Mouse (Mus musculus): Measurements from ENCODE around the gene D7Ertd443e. TPM values are rescaled to one million over a fixed set of nuclear protein-coding genes. Genes with fewer than 3 reads are reported as not detected.

D7Ertd443e gene
- polyA plus RNA-seq, 1 experiment from 2014 or later, result 0.72 TPM

DNA sequence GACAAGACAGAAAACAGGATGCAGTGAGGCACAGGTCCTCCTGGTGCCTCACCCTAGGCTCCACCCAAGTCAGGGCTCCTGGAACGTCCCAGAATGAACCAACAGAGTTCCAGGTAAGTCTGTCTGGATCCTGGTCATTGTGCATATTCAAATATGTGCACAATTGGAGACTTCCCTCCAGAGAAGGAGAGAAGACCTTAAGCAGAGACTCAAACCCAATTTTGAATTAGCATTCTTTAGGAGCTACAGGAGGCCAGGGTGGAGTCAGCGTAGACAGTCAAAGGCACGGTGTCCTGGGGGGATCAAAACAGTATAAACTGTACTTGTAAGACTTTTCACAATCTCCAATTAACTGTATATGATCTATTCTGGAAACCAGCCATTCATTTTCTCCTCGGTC, 113.0 kb downstream of the D7Ertd443e start:
- H3K27ac ChIP-seq (replicated peaks; ENCODE audit: low read depth, low read length), result no peak overlapping the region
- no peak overlapping the region for H3K4me3 ChIP-seq (ENCODE audit: low read depth, low read length)
- H3K4me2 ChIP-seq (ENCODE audit: low read depth, low read length), result no peak overlapping the region
- no peaks in the 10 kb centered on the region for H3K27me3 ChIP-seq (replicated peaks; ENCODE audit: control insufficient read depth, insufficient read depth, low read length)
- DNase-seq (ENCODE audit: low spot score), result no peak
- H3K36me3 ChIP-seq (ENCODE audit: control insufficient read depth, insufficient read depth, low read length), result no peaks in the 10 kb centered on the region
- no peak overlapping the region for H3K9ac ChIP-seq (ENCODE audit: low read depth, low read length)
- WGBS, result 81% methylated on average over 4 of the region's 4 CpGs
- no peaks in the 10 kb centered on the region for H3K4me1 ChIP-seq (ENCODE audit: control insufficient read depth, insufficient read depth, low read length)
- H3K9me3 ChIP-seq (ENCODE audit: control insufficient read depth, low read length), result no peaks in the 10 kb centered on the region
- ATAC-seq (ENCODE audit: low read depth), result no peak

DNA sequence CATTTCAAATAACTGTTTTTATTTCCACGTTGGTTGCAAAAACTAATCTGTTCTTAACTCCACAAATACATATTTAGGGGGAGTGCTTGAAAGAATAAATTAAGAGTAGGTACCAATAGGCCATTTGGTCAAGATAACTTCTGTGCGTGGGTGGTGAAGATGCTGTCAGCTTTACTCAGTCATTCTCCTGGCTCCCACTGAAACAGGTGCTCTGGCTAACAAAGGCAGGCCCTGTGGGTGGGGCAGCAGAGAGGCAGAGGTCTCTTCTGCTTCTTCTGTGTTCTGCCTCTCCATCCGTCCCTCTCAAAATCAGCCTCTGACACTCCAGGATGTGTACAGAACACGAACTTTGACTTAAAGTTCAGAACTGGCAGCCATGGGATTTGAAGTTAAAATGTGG, 119.7 kb downstream of the D7Ertd443e start:
- H3K9ac ChIP-seq (ENCODE audit: low read depth, low read length), result no peak overlapping the region
- no peak overlapping the region for H3K27ac ChIP-seq (replicated peaks; ENCODE audit: low read depth, low read length)
- H3K4me3 ChIP-seq (ENCODE audit: low read depth, low read length), result no peak overlapping the region
- WGBS, result 83% methylated on average over 4 of the region's 4 CpGs
- ATAC-seq (ENCODE audit: low read depth) (no peak), DNase-seq (ENCODE audit: low spot score) (no peak)
- no peaks in the 10 kb centered on the region for H3K27me3 ChIP-seq (replicated peaks; ENCODE audit: control insufficient read depth, insufficient read depth, low read length)
- H3K36me3 ChIP-seq (ENCODE audit: control insufficient read depth, insufficient read depth, low read length), result no peaks in the 10 kb centered on the region
- H3K4me1 ChIP-seq (ENCODE audit: control insufficient read depth, insufficient read depth, low read length), result peaks cover 4% of the 10 kb centered on the region
- H3K4me2 ChIP-seq (ENCODE audit: low read depth, low read length), result no peak overlapping the region
- no peaks in the 10 kb centered on the region for H3K9me3 ChIP-seq (ENCODE audit: control insufficient read depth, low read length)

DNA sequence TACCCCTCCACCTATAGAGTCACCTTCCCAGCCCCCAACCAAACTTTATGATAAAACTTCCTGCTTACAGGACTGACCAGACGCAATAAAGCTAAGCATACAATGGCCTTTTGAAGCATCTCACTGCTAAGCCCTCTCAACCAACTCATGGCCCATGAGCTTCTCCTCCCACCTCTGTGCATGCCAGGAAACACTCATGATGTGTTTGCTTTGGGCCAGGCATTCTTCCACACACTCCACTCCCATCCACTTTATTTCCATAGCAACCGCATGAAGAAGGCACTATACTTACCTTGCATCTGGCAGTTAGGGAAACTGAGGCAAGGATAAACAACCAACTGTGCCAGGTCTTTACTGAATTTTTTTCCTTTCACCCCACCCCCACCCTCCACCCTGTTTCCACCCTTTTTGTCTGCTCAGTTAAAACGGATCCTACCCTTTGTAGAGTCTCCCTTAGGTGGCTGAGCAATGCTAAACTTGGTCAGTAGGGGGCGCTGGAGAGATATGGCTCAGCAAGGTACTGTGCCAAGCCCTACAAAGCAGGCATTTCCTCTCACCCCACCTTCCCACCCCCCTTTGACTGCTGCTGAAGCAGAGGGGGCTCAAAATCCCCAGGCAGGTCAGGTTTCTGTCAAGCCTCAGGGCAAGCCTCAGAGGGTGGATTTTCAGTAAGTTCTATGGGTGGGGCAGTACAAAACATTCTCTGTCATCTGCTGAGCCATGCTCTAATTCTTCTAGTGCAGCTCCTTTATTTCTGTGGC, 122.1 kb downstream of the D7Ertd443e start:
- DNase-seq (ENCODE audit: low spot score), result peak; percentile 75
- peaks cover 4% of the 10 kb centered on the region for H3K4me1 ChIP-seq (ENCODE audit: control insufficient read depth, insufficient read depth, low read length)
- H3K4me3 ChIP-seq (ENCODE audit: low read depth, low read length), result no peak overlapping the region
- no peak overlapping the region for H3K27ac ChIP-seq (replicated peaks; ENCODE audit: low read depth, low read length)
- 50% methylated on average over 4 of the region's 4 CpGs for WGBS
- no peaks in the 10 kb centered on the region for H3K36me3 ChIP-seq (ENCODE audit: control insufficient read depth, insufficient read depth, low read length)
- ATAC-seq (ENCODE audit: low read depth), result peak; percentile 78; the same call in 1 of the 2 replicates
- no peak overlapping the region for H3K9ac ChIP-seq (ENCODE audit: low read depth, low read length)
- H3K4me2 ChIP-seq (ENCODE audit: low read depth, low read length), result no peak overlapping the region
- no peaks in the 10 kb centered on the region for H3K27me3 ChIP-seq (replicated peaks; ENCODE audit: control insufficient read depth, insufficient read depth, low read length)
- no peaks in the 10 kb centered on the region for H3K9me3 ChIP-seq (ENCODE audit: control insufficient read depth, low read length)

DNA sequence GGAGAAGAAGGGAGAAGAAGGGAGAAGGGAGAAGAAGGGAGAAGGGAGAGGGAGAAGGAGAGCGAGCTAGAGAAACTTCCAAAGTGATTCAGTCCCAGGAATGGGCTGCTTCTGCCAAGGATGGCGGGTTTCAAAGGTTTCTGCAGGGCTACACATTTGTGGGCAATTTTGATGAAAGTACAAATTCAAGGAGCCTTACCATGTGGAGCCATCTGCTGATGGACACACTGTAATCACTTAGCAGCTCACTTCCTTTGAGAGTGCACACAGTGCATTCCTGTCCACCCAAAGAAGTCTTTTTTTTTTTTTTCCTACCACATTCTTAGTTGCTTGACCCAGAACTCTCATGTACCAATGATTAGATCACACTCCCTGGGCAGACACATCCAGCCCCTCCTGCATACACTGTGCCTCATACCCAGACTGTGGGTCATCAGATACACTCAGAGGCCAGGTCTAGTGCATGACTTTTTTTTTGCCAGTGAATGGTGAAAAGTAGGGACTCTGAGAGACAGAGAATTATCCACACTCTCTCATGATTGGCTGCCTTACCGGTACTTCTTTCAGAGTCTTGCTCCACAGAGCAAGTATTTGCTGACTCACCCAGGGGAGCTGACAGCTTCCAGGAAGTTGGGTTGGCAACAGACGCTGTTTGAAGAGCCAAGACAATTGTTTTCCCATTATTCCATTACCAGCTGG, 124.3 kb downstream of the D7Ertd443e start:
- Histone ChIP-seq H3K36me3 (ENCODE audit: control insufficient read depth, insufficient read depth, low read length) (no peaks in the 10 kb centered on the region), H3K9ac (ENCODE audit: low read depth, low read length) (no peak overlapping the region), H3K9me3 (ENCODE audit: control insufficient read depth, low read length) (no peaks in the 10 kb centered on the region), H3K4me3 (ENCODE audit: low read depth, low read length) (no peak overlapping the region), H3K27me3 (replicated peaks; ENCODE audit: control insufficient read depth, insufficient read depth, low read length) (no peaks in the 10 kb centered on the region), H3K4me2 (ENCODE audit: low read depth, low read length) (no peak overlapping the region), H3K4me1 (ENCODE audit: control insufficient read depth, insufficient read depth, low read length) (peaks cover 4% of the 10 kb centered on the region), H3K27ac (replicated peaks; ENCODE audit: low read depth, low read length) (no peak overlapping the region)
- 45% methylated on average over 4 of the region's 4 CpGs for WGBS
- peak; percentile 82 for DNase-seq (ENCODE audit: low spot score)
- ATAC-seq (ENCODE audit: low read depth), result 0 out of 2 replicates have a peak, but pooled peaks have one; percentile 53

DNA sequence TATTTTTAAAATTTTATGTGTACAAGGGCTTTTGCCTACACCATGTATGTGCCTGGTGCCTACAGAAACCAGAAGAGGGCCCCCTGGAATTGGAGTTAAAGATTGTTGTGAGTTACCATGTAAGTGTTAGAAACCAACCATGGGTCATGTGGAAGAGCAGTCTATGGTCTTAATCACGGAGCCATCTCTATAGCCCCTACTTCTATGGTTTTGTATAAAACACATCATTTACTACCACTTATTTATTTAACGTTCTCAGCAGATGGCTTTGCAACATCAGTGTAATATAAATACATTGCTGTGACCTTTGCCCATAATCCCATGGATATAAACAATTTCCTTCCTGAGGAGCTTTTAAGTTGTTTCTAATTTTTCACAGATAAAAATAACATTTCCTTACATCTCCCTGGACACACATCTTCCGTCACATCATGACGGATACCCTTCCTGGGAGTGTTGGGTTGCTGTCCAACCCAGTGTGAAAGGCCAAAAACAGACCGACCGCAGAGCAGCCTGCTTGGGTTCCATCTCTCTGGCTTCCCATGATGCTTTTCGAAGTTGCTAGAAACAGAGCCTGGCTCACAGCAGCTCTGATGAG, 135.1 kb downstream of the D7Ertd443e start:
- ATAC-seq (ENCODE audit: low read depth), result no peak
- H3K9me3 ChIP-seq (ENCODE audit: control insufficient read depth, low read length), result no peaks in the 10 kb centered on the region
- H3K4me2 ChIP-seq (ENCODE audit: low read depth, low read length), result no peak overlapping the region
- no peaks in the 10 kb centered on the region for H3K36me3 ChIP-seq (ENCODE audit: control insufficient read depth, insufficient read depth, low read length)
- no peak for DNase-seq (ENCODE audit: low spot score)
- 71% methylated on average over 7 of the region's 7 CpGs for whole genome bisulfite sequencing
- no peak overlapping the region for H3K27ac ChIP-seq (replicated peaks; ENCODE audit: low read depth, low read length)
- H3K4me1 ChIP-seq (ENCODE audit: control insufficient read depth, insufficient read depth, low read length), result 0 out of 2 replicates have a peak, but pooled peaks cover 5% of the 10 kb centered on the region
- H3K9ac ChIP-seq (ENCODE audit: low read depth, low read length), result no peak overlapping the region
- H3K27me3 ChIP-seq (replicated peaks; ENCODE audit: control insufficient read depth, insufficient read depth, low read length), result no peaks in the 10 kb centered on the region
- H3K4me3 ChIP-seq (ENCODE audit: low read depth, low read length), result no peak overlapping the region

DNA sequence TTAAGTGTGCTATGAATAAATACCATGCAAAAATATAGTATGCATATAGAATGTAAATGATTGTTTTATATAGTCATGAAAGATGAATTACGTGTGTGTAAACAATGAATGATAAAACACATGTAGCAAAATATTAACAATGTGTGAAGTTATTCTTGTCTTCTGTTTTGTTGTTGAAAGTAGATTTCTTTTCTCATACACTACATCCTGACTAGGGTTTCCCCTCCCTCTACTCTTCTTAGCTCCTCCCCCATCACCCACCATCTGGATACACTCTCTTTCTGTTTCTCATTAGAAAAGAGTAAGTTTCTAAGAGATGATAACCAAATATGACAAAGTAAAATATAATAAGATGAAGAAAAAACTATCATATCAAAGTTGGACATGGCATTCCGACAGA, 137.4 kb downstream of the D7Ertd443e start:
- no peaks in the 10 kb centered on the region for H3K36me3 ChIP-seq (ENCODE audit: control insufficient read depth, insufficient read depth, low read length)
- 0 out of 2 replicates have a peak, but pooled peaks cover 5% of the 10 kb centered on the region for H3K4me1 ChIP-seq (ENCODE audit: control insufficient read depth, insufficient read depth, low read length)
- no peak overlapping the region for H3K9ac ChIP-seq (ENCODE audit: low read depth, low read length)
- no peak overlapping the region for H3K4me2 ChIP-seq (ENCODE audit: low read depth, low read length)
- H3K27ac ChIP-seq (replicated peaks; ENCODE audit: low read depth, low read length), result no peak overlapping the region
- H3K4me3 ChIP-seq (ENCODE audit: low read depth, low read length), result no peak overlapping the region
- DNase-seq (ENCODE audit: low spot score) (no peak), ATAC-seq (ENCODE audit: low read depth) (no peak)
- H3K27me3 ChIP-seq (replicated peaks; ENCODE audit: control insufficient read depth, insufficient read depth, low read length), result no peaks in the 10 kb centered on the region
- H3K9me3 ChIP-seq (ENCODE audit: control insufficient read depth, low read length), result no peaks in the 10 kb centered on the region
- 84% methylated on average over 2 of the region's 2 CpGs for WGBS

DNA sequence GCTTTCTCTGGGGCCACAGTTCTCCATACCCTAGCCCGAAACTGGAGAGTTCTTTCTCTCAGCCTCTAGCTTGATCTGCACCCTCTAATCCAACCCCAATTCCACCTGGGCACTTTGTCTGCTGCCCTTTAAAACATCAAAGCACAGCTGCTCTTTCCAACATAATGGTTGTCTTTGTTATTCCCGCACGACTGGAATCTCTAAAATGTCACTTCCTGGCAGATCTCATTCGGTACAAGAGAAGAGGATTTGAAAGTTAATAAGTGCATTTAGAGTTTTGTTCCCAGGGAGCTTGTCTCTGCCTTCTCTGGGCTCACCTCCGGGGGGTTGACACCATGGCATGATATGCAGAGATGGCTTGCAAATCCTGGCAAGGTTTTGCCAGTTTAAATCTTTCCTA, 138.8 kb downstream of the D7Ertd443e start:
- Histone ChIP-seq H3K27ac (replicated peaks; ENCODE audit: low read depth, low read length) (no peak overlapping the region), H3K9me3 (ENCODE audit: control insufficient read depth, low read length) (no peaks in the 10 kb centered on the region), H3K4me2 (ENCODE audit: low read depth, low read length) (no peak overlapping the region), H3K4me3 (ENCODE audit: low read depth, low read length) (no peak overlapping the region), H3K27me3 (replicated peaks; ENCODE audit: control insufficient read depth, insufficient read depth, low read length) (no peaks in the 10 kb centered on the region), H3K4me1 (ENCODE audit: control insufficient read depth, insufficient read depth, low read length) (0 out of 2 replicates have a peak, but pooled peaks cover 5% of the 10 kb centered on the region), H3K9ac (ENCODE audit: low read depth, low read length) (no peak overlapping the region), H3K36me3 (ENCODE audit: control insufficient read depth, insufficient read depth, low read length) (no peaks in the 10 kb centered on the region)
- ATAC-seq (ENCODE audit: low read depth), result no peak
- peak; percentile 48 for DNase-seq (ENCODE audit: low spot score)
- WGBS, result 18% methylated on average over 5 of the region's 5 CpGs

DNA sequence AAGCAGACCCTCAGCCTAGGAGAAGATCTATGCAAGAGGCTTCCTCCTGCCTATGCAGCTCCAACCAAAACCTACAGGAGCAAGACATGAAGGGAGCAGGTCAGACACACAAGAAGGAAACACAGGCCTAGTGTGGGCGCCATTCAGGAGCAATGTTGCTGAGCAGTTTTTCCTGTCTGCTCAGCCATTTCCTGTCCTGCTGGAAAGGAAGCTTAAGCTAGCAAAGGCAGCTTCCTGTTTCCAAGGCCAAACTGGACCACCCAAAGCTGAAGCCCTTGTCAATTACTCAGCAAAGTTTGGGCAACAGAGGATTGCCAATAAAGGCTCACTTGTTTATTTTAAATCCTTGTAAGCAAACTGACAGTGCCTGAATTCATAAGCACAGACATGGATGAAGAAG, 142.7 kb downstream of the D7Ertd443e start:
- Histone ChIP-seq H3K4me1 (ENCODE audit: control insufficient read depth, insufficient read depth, low read length) (0 out of 2 replicates have a peak, but pooled peaks cover 5% of the 10 kb centered on the region), H3K27me3 (replicated peaks; ENCODE audit: control insufficient read depth, insufficient read depth, low read length) (no peaks in the 10 kb centered on the region), H3K27ac (replicated peaks; ENCODE audit: low read depth, low read length) (no peak overlapping the region), H3K9ac (ENCODE audit: low read depth, low read length) (no peak overlapping the region), H3K4me2 (ENCODE audit: low read depth, low read length) (no peak overlapping the region), H3K4me3 (ENCODE audit: low read depth, low read length) (no peak overlapping the region), H3K9me3 (ENCODE audit: control insufficient read depth, low read length) (no peaks in the 10 kb centered on the region), H3K36me3 (ENCODE audit: control insufficient read depth, insufficient read depth, low read length) (no peaks in the 10 kb centered on the region)
- ATAC-seq (ENCODE audit: low read depth) (no peak), DNase-seq (ENCODE audit: low spot score) (no peak)
- 60% methylated on average over 1 of the region's 1 CpGs for WGBS
